Mouse (Mus musculus): ENCODE measurements at regions not wholly inside any gene's neighbourhood (a gene's known extent, or its start where the extent isn't known, plus 50 kb on each side); places are given as distances from the start of the nearest gene placed in this dataset.
A peak's percentile ranks its signal among the peaks of the same experiment; 100 is the strongest.

GRCm38 (mm10) chr12:98337644-98338043 is 69.2 kb downstream of the Gpr65 start:
- no peak for DNase-seq

GRCm38 (mm10) chr12:98339536-98339935 is 71.1 kb downstream of the Gpr65 start:
- no peak for DNase-seq

- DNase-seq = peak in 1 of 2 experiments; percentile 27
Observed at GRCm38 (mm10) chr12:98342158-98342557, 73.7 kb downstream of the Gpr65 start.

GRCm38 (mm10) chr12:98343653-98344052 is 75.2 kb downstream of the Gpr65 start:
- DNase-seq = no peak

DNA sequence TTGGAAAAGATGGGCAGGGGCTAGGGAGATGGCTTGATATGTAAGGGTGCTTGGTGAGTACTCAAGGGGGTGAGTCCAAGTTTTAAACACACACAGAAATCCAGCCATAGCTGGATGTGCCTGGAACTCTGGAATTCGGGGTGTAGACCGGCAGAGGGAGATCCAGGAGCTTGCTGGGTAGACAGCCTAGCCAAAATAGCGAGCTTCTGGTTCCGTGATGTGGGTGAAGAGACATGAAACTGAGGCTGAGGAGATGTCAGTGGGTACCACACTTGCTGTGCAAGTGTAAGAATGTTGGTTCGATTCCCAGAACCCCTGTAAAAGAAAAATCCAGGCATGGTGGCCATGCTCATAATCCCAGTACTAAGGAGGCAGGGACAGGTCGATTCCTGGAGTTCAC is 78.6 kb downstream of the Gpr65 start:
- no peak for DNase-seq

- peak; percentile 68 to 78 for DNase-seq
Observed at GRCm38 (mm10) chr12:98347550-98348318, 79.3 kb downstream of the Gpr65 start.

- no peak for DNase-seq
Observed at GRCm38 (mm10) chr12:98349864-98350643, 81.6 kb downstream of the Gpr65 start.

DNA sequence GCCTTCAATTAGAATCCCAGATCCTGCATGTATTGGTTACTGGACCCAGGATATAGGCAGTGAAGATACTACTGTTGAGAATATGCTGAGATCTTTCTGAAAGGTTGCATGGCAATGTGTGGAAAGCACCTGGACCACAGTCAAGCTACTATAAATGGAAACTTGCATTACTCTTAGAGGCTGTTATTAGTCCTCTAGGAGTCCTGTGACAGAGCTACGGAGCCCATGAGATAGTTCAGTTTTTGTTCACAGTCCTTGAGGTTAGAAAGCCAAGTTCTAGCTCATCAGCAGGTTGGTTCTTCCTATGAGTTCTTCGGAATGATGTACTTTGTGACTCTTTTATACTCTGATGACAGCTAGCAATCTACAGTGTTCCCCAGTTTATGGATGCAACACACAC is 84.0 kb downstream of the Gpr65 start:
- DNase-seq = no peak

DNA sequence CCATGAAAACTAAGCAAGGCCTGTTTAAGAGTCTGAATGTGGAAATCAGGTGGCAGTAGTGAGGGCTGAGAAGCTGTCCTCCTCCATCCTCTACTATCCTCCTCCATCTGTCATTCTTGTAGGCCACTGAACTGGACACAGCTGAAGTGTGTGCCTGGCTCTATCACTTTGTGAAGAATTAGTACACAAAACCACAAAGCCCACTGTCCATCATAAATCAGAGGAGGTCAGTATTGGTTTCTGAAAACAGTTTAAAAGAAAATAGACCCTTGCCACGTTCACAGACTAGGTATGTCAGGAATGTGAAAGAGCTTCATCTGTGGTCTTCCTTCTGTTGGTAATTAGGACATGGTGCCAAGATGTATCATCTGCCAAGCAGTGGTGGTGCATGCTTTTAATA is 86.1 kb downstream of the Gpr65 start:
- no peak for DNase-seq

GRCm38 (mm10) chr12:98367583-98367982 is 99.1 kb downstream of the Gpr65 start:
- no peak for DNase-seq

GRCm38 (mm10) chr12:98370771-98371170 is 102.3 kb downstream of the Gpr65 start:
- DNase-seq = no peak

DNA sequence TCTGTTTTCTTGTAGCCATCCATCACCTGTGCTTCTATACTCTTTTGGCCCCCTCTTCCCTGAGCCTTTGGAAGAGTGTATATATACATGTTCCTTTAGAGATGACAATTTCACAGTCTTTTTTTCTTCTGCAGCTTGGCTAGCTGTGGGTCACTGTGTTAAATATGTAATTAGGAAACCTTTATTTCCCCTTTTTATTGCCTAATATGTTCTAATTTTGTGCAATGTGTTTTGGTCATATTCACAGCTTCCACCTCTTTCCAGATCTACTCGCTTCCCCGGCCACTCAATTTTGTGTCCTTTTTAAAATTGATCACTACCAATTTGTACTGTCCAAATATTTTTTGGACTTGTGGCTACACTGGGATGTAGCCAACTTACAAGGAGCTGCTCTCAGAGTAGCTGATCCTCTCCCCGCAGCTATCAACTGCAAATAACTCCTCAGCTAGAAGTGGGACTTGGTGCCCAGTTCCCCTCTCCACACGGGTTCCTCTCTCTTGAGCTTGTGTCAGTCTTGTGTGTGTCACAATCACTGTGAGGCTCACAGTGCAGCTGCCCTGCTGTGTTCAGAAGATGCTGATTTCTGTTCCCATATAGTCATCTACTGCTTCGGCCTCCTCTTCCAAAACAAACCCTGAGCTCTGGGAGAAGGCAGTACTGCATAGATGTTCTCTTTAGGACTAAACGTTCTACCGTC is 106.9 kb downstream of the Gpr65 start:
- no peak for DNase-seq
